Mouse (Mus musculus): ENCODE measurements around the gene Shld2. TPM values are rescaled to one million over a fixed set of nuclear protein-coding genes. Genes with fewer than 3 reads are reported as not detected.

Gene Shld2
- polyA plus RNA-seq, 1 experiment from 2014 or later = 10.0 TPM

GRCm38 (mm10) chr14:34332476-34332875 is 22.2 kb upstream of the Shld2 start:
- no peak for ATAC-seq (replicated peaks; ENCODE audit: insufficient number of reproducible peaks, low FRiP score, low TSS enrichment, low read depth)
- Histone ChIP-seq H3K9me3 (replicated peaks; ENCODE audit: control insufficient read depth, low read length) (no peaks in the 10 kb centered on the region), H3K4me1 (ENCODE audit: control insufficient read depth, insufficient read depth, low read length) (no peaks in the 10 kb centered on the region), H3K4me2 (ENCODE audit: low read depth, low read length) (no peak overlapping the region), H3K27ac (replicated peaks; ENCODE audit: low read depth, low read length) (no peak overlapping the region), H3K9ac (replicated peaks; ENCODE audit: low read length) (no peak overlapping the region), H3K27me3 (ENCODE audit: control insufficient read depth, insufficient read depth, low read length) (no peaks in the 10 kb centered on the region), H3K36me3 (replicated peaks; ENCODE audit: control insufficient read depth, insufficient read depth, low read depth, low read length) (peaks cover 5% of the 10 kb centered on the region; the same call in 1 of the 2 replicates), H3K4me3 (ENCODE audit: low read depth, low read length) (no peak overlapping the region)
- no peak for DNase-seq (ENCODE audit: low spot score)
- 89% methylated on average over 5 of the region's 5 CpGs for WGBS

GRCm38 (mm10) chr14:34331886-34332285 is 21.6 kb upstream of the Shld2 start:
- peaks cover 5% of the 10 kb centered on the region; the same call in 1 of the 2 replicates for H3K36me3 ChIP-seq (replicated peaks; ENCODE audit: control insufficient read depth, insufficient read depth, low read depth, low read length)
- no peaks in the 10 kb centered on the region for H3K27me3 ChIP-seq (ENCODE audit: control insufficient read depth, insufficient read depth, low read length)
- no peaks in the 10 kb centered on the region for H3K4me1 ChIP-seq (ENCODE audit: control insufficient read depth, insufficient read depth, low read length)
- H3K4me3 ChIP-seq (ENCODE audit: low read depth, low read length) = no peak overlapping the region
- DNase-seq (ENCODE audit: low spot score) (no peak), ATAC-seq (replicated peaks; ENCODE audit: insufficient number of reproducible peaks, low FRiP score, low TSS enrichment, low read depth) (no peak)
- no peak overlapping the region for H3K27ac ChIP-seq (replicated peaks; ENCODE audit: low read depth, low read length)
- 88% methylated on average over 3 of the region's 3 CpGs for WGBS
- H3K9ac ChIP-seq (replicated peaks; ENCODE audit: low read length) = no peak overlapping the region
- no peaks in the 10 kb centered on the region for H3K9me3 ChIP-seq (replicated peaks; ENCODE audit: control insufficient read depth, low read length)
- H3K4me2 ChIP-seq (ENCODE audit: low read depth, low read length) = no peak overlapping the region

GRCm38 (mm10) chr14:34330657-34331158 is 20.4 kb upstream of the Shld2 start:
- no peak for DNase-seq (ENCODE audit: low spot score)
- Histone ChIP-seq H3K4me3 (ENCODE audit: low read depth, low read length) (no peak overlapping the region), H3K9ac (replicated peaks; ENCODE audit: low read length) (no peak overlapping the region), H3K36me3 (replicated peaks; ENCODE audit: control insufficient read depth, insufficient read depth, low read depth, low read length) (peaks cover 2% of the 10 kb centered on the region; the same call in 1 of the 2 replicates), H3K27ac (replicated peaks; ENCODE audit: low read depth, low read length) (no peak overlapping the region), H3K4me1 (ENCODE audit: control insufficient read depth, insufficient read depth, low read length) (no peaks in the 10 kb centered on the region), H3K4me2 (ENCODE audit: low read depth, low read length) (no peak overlapping the region), H3K27me3 (ENCODE audit: control insufficient read depth, insufficient read depth, low read length) (no peaks in the 10 kb centered on the region), H3K9me3 (replicated peaks; ENCODE audit: control insufficient read depth, low read length) (no peaks in the 10 kb centered on the region)
- no peak for ATAC-seq (replicated peaks; ENCODE audit: insufficient number of reproducible peaks, low FRiP score, low TSS enrichment, low read depth)
- 89% methylated on average over 9 of the region's 9 CpGs for WGBS

GRCm38 (mm10) chr14:34327618-34328017 is 17.3 kb upstream of the Shld2 start:
- ATAC-seq (replicated peaks; ENCODE audit: insufficient number of reproducible peaks, low FRiP score, low TSS enrichment, low read depth) (no peak), DNase-seq (ENCODE audit: low spot score) (no peak)
- Histone ChIP-seq H3K4me3 (ENCODE audit: low read depth, low read length) (no peak overlapping the region), H3K9me3 (replicated peaks; ENCODE audit: control insufficient read depth, low read length) (no peaks in the 10 kb centered on the region), H3K4me1 (ENCODE audit: control insufficient read depth, insufficient read depth, low read length) (no peaks in the 10 kb centered on the region), H3K27me3 (ENCODE audit: control insufficient read depth, insufficient read depth, low read length) (no peaks in the 10 kb centered on the region), H3K36me3 (replicated peaks; ENCODE audit: control insufficient read depth, insufficient read depth, low read depth, low read length) (peaks cover 4% of the 10 kb centered on the region; the same call in 1 of the 2 replicates), H3K27ac (replicated peaks; ENCODE audit: low read depth, low read length) (no peak overlapping the region), H3K9ac (replicated peaks; ENCODE audit: low read length) (no peak overlapping the region), H3K4me2 (ENCODE audit: low read depth, low read length) (no peak overlapping the region)
- 94% methylated on average over 1 of the region's 1 CpGs for WGBS

GRCm38 (mm10) chr14:34326606-34327005 is 16.3 kb upstream of the Shld2 start:
- ATAC-seq (replicated peaks; ENCODE audit: insufficient number of reproducible peaks, low FRiP score, low TSS enrichment, low read depth) (no peak), DNase-seq (ENCODE audit: low spot score) (no peak)
- 89% methylated on average over 3 of the region's 3 CpGs for WGBS
- Histone ChIP-seq H3K9me3 (replicated peaks; ENCODE audit: control insufficient read depth, low read length) (no peaks in the 10 kb centered on the region), H3K36me3 (replicated peaks; ENCODE audit: control insufficient read depth, insufficient read depth, low read depth, low read length) (peaks cover 4% of the 10 kb centered on the region; the same call in 1 of the 2 replicates), H3K4me3 (ENCODE audit: low read depth, low read length) (no peak overlapping the region), H3K4me1 (ENCODE audit: control insufficient read depth, insufficient read depth, low read length) (no peaks in the 10 kb centered on the region), H3K9ac (replicated peaks; ENCODE audit: low read length) (no peak overlapping the region), H3K27ac (replicated peaks; ENCODE audit: low read depth, low read length) (no peak overlapping the region), H3K4me2 (ENCODE audit: low read depth, low read length) (no peak overlapping the region), H3K27me3 (ENCODE audit: control insufficient read depth, insufficient read depth, low read length) (no peaks in the 10 kb centered on the region)

- no peak overlapping the region for H3K4me2 ChIP-seq (ENCODE audit: low read depth, low read length)
- no peak for DNase-seq (ENCODE audit: low spot score)
- no peaks in the 10 kb centered on the region for H3K4me1 ChIP-seq (ENCODE audit: control insufficient read depth, insufficient read depth, low read length)
- no peak for ATAC-seq (replicated peaks; ENCODE audit: insufficient number of reproducible peaks, low FRiP score, low TSS enrichment, low read depth)
- no peak overlapping the region for H3K4me3 ChIP-seq (ENCODE audit: low read depth, low read length)
- WGBS = 95% methylated on average over 5 of the region's 5 CpGs
- no peak overlapping the region for H3K27ac ChIP-seq (replicated peaks; ENCODE audit: low read depth, low read length)
- peaks cover 2% of the 10 kb centered on the region; the same call in 1 of the 2 replicates for H3K36me3 ChIP-seq (replicated peaks; ENCODE audit: control insufficient read depth, insufficient read depth, low read depth, low read length)
- no peak overlapping the region for H3K9ac ChIP-seq (replicated peaks; ENCODE audit: low read length)
- no peaks in the 10 kb centered on the region for H3K27me3 ChIP-seq (ENCODE audit: control insufficient read depth, insufficient read depth, low read length)
- no peaks in the 10 kb centered on the region for H3K9me3 ChIP-seq (replicated peaks; ENCODE audit: control insufficient read depth, low read length)
Measured at GRCm38 (mm10) chr14:34323576-34324085, 13.3 kb upstream of the Shld2 start.

GRCm38 (mm10) chr14:34318113-34318512 is 7.8 kb upstream of the Shld2 start:
- Histone ChIP-seq H3K36me3 (replicated peaks; ENCODE audit: control insufficient read depth, insufficient read depth, low read depth, low read length) (no peaks in the 10 kb centered on the region), H3K9ac (replicated peaks; ENCODE audit: low read length) (no peak overlapping the region), H3K27ac (replicated peaks; ENCODE audit: low read depth, low read length) (no peak overlapping the region), H3K9me3 (replicated peaks; ENCODE audit: control insufficient read depth, low read length) (no peaks in the 10 kb centered on the region), H3K4me1 (ENCODE audit: control insufficient read depth, insufficient read depth, low read length) (no peaks in the 10 kb centered on the region), H3K4me3 (ENCODE audit: low read depth, low read length) (no peak overlapping the region), H3K4me2 (ENCODE audit: low read depth, low read length) (no peak overlapping the region), H3K27me3 (ENCODE audit: control insufficient read depth, insufficient read depth, low read length) (no peaks in the 10 kb centered on the region)
- DNase-seq (ENCODE audit: low spot score) (no peak), ATAC-seq (replicated peaks; ENCODE audit: insufficient number of reproducible peaks, low FRiP score, low TSS enrichment, low read depth) (no peak)

GRCm38 (mm10) chr14:34317431-34317830 is 7.1 kb upstream of the Shld2 start:
- no peak for DNase-seq (ENCODE audit: low spot score)
- Histone ChIP-seq H3K27ac (replicated peaks; ENCODE audit: low read depth, low read length) (no peak overlapping the region), H3K4me1 (ENCODE audit: control insufficient read depth, insufficient read depth, low read length) (no peaks in the 10 kb centered on the region), H3K36me3 (replicated peaks; ENCODE audit: control insufficient read depth, insufficient read depth, low read depth, low read length) (no peaks in the 10 kb centered on the region), H3K4me2 (ENCODE audit: low read depth, low read length) (no peak overlapping the region), H3K4me3 (ENCODE audit: low read depth, low read length) (no peak overlapping the region), H3K9ac (replicated peaks; ENCODE audit: low read length) (no peak overlapping the region), H3K27me3 (ENCODE audit: control insufficient read depth, insufficient read depth, low read length) (no peaks in the 10 kb centered on the region), H3K9me3 (replicated peaks; ENCODE audit: control insufficient read depth, low read length) (no peaks in the 10 kb centered on the region)
- 92% methylated on average over 3 of the region's 3 CpGs for WGBS
- ATAC-seq (replicated peaks; ENCODE audit: insufficient number of reproducible peaks, low FRiP score, low TSS enrichment, low read depth) = no peak
